Mouse (Mus musculus): ENCODE results near the gene Hint2. TPM values are rescaled to one million over a fixed set of nuclear protein-coding genes. Genes with fewer than 3 reads are reported as not detected.

Hint2 gene
- total and polyA plus RNA-seq, 3 experiments = 16.2 to 63.1 (median 42.4) TPM

DNA sequence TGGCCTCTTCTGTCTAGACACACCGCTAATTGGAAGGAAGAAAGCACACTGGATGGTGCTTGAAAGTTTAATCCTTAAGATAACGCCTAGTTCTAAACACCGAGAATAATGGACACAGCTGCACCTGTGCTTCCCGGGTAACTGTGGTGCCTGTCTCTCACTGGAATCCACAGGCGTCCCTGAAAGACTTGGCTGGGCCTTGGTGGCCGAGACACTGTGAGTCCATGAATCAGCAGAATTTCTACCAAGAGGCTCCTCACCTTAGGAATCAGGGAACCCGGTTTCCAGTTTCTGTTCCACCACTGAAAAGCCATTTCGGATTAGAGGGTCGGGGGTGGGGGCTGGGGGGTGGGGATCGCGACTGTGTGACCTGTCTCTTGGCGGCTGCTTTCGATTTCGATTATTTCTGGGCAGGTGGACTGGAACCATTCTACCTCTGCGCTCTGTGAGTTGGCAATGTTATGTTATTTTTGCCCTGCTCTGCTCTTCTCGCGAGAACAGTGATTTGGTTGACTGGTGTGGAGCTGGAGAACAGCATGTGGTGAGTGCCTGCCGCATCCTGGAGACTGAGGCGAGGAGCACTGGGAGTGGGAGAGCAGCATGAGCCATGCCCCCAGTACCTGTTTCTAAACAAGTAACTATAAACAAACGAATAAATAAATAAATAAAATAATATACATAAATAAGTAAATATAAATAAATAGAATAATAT lies 27.0 kb downstream of the Hint2 start:
- DNase-seq (ENCODE audit: low spot score) = no peak
- H3K4me1 ChIP-seq (ENCODE audit: insufficient read depth, low read depth, low read length) = peaks cover 26% of the 10 kb centered on the region
- H3K9me3 ChIP-seq (replicated peaks) = peaks cover 15% of the 10 kb centered on the region
- TF ChIP-seq TAL1 (conservative IDR thresholded peaks at IDR 0.05; ENCODE audit: low read depth, low read length) (no peak), POLR2AphosphoS5 (IDR thresholded peaks at IDR 0.05; ENCODE audit: insufficient replicate concordance, low read depth, low read length) (no peak), GATA1 (IDR thresholded peaks at IDR 0.05; ENCODE audit: borderline replicate concordance, low read length) (no peak), GATA2 (IDR thresholded peaks at IDR 0.05; ENCODE audit: borderline replicate concordance, low read depth, low read length) (no peak), CTCF (IDR thresholded peaks at IDR 0.05; ENCODE audit: low read depth, low read length) (no peak)
- H3K36me3 ChIP-seq (replicated peaks) = no peaks in the 10 kb centered on the region
- no peak for ATAC-seq (ENCODE audit: extremely low read depth, insufficient number of reproducible peaks, low FRiP score, poor library complexity, severe bottlenecking)
- H3K27me3 ChIP-seq (ENCODE audit: insufficient read depth, low read length) = peaks cover 33% of the 10 kb centered on the region
- no peak overlapping the region for H3K4me3 ChIP-seq (ENCODE audit: low read depth, low read length)

DNA sequence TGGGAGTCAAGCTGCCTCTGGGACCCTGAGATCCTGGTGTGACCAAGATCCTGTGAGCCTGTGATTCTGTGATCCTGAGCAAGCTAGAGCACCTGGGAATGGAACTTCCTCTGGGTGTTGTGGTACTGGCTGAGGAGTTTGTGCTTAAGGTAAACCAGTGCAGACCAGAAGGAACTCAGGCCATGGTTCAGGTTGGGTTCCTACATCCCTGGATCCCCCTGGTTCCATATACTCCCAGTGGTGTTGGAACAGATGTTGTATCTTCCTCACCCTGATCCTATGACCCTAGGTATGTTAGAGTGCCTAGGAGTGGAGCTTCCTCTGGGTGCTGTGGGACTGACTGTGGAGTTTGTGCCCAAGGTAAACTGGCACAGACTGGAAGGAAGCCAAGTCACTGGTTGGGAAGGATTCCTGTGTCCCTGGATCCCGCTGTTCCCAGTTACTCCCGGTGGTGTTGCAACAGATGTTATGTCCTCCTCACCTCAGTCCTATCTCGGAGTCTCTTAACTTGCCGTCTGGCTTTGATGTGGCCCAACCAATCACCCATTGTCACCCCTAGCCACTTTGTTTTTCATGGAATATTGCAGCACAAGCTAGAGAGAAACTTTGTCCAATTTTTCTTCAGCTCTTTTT lies 36.0 kb downstream of the Hint2 start:
- Histone ChIP-seq H3K27me3 (ENCODE audit: insufficient read depth, low read length) (no peaks in the 10 kb centered on the region), H3K9me3 (replicated peaks) (peaks cover 11% of the 10 kb centered on the region), H3K4me1 (ENCODE audit: insufficient read depth, low read depth, low read length) (no peaks in the 10 kb centered on the region), H3K36me3 (replicated peaks) (no peaks in the 10 kb centered on the region), H3K4me3 (ENCODE audit: low read depth, low read length) (no peak overlapping the region)
- TF ChIP-seq GATA1 (IDR thresholded peaks at IDR 0.05; ENCODE audit: borderline replicate concordance, low read length) (no peak), POLR2AphosphoS5 (IDR thresholded peaks at IDR 0.05; ENCODE audit: insufficient replicate concordance, low read depth, low read length) (no peak), CTCF (IDR thresholded peaks at IDR 0.05; ENCODE audit: low read depth, low read length) (no peak), TAL1 (conservative IDR thresholded peaks at IDR 0.05; ENCODE audit: low read depth, low read length) (no peak), GATA2 (IDR thresholded peaks at IDR 0.05; ENCODE audit: borderline replicate concordance, low read depth, low read length) (no peak)
- ATAC-seq (ENCODE audit: extremely low read depth, insufficient number of reproducible peaks, low FRiP score, poor library complexity, severe bottlenecking) (no peak), DNase-seq (ENCODE audit: low spot score) (no peak)

DNA sequence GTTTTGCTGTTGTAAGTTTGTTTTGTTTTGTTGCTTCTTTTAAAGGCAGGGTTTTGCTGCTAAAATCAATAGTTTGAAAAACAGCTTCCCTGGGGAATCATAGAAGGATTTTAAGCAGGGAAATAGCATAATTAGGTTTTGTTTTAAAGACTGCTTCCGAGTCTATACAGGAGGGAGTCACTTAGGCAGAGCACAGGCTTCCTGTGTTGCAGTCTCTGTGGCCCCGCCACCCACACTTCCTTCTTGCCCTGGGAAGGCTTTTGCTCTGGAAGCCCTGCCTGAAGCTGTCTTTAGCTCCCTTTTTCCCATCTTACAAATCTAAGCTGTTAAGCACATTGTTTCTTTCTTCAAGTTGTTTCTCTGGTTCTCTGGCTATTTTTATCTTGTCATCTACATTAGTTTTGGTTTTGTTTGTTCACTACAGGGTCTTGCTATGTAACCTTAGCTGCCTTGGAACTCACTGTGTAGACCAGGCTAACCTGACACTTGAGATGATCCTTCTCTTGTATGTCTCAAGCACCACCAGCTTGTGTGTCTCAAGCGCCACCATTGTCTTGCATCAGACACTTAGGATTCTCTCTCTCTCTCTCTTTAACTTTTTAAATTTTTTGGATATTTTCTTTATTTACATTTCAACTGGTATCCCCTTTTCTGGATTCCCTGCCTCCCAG lies 43.1 kb downstream of the Hint2 start:
- H3K4me3 ChIP-seq (ENCODE audit: low read depth, low read length) = peak overlapping the region; percentile 59; the same call in 1 of the 2 replicates
- ATAC-seq (ENCODE audit: extremely low read depth, insufficient number of reproducible peaks, low FRiP score, poor library complexity, severe bottlenecking) (peak; percentile 76), DNase-seq (ENCODE audit: low spot score) (no peak)
- no peaks in the 10 kb centered on the region for H3K9me3 ChIP-seq (replicated peaks)
- H3K27me3 ChIP-seq (ENCODE audit: insufficient read depth, low read length) = no peaks in the 10 kb centered on the region
- no peak for TF ChIP-seq GATA2 (IDR thresholded peaks at IDR 0.05; ENCODE audit: borderline replicate concordance, low read depth, low read length)
- TF ChIP-seq GATA1 (IDR thresholded peaks at IDR 0.05; ENCODE audit: borderline replicate concordance, low read length) = no peak
- peaks cover 30% of the 10 kb centered on the region for H3K4me1 ChIP-seq (ENCODE audit: insufficient read depth, low read depth, low read length)
- no peaks in the 10 kb centered on the region for H3K36me3 ChIP-seq (replicated peaks)

DNA sequence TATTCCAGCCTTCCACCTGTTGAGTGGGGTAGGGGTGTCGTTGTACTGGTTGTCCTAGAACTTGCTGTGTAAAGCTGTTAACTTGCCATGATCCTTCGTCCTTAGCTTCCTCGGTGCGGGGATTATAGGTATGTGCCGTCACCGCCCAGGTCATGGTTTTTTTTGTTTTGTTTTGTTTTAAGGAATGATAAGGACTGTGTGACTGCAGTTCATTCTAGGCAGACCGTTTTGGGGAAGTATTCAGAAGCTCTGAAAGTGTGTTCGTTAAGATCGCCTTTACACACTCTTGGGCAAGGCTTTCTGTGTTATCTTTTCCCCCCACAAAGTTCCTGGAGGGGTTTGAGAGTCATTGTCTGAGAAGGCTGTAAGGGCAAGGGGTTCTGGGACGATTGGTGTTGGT lies 43.7 kb downstream of the Hint2 start:
- peak; percentile 63 for ATAC-seq (ENCODE audit: extremely low read depth, insufficient number of reproducible peaks, low FRiP score, poor library complexity, severe bottlenecking)
- Histone ChIP-seq H3K27me3 (ENCODE audit: insufficient read depth, low read length) (no peaks in the 10 kb centered on the region), H3K36me3 (replicated peaks) (no peaks in the 10 kb centered on the region), H3K4me1 (ENCODE audit: insufficient read depth, low read depth, low read length) (peaks cover 33% of the 10 kb centered on the region), H3K9me3 (replicated peaks) (no peaks in the 10 kb centered on the region), H3K4me3 (ENCODE audit: low read depth, low read length) (peak overlapping the region; percentile 59; the same call in 1 of the 2 replicates)
- no peak for DNase-seq (ENCODE audit: low spot score)
- TF ChIP-seq GATA1 (IDR thresholded peaks at IDR 0.05; ENCODE audit: borderline replicate concordance, low read length) (no peak), TAL1 (conservative IDR thresholded peaks at IDR 0.05; ENCODE audit: low read depth, low read length) (peak; percentile 25; the same call in 1 of the 2 replicates)

DNA sequence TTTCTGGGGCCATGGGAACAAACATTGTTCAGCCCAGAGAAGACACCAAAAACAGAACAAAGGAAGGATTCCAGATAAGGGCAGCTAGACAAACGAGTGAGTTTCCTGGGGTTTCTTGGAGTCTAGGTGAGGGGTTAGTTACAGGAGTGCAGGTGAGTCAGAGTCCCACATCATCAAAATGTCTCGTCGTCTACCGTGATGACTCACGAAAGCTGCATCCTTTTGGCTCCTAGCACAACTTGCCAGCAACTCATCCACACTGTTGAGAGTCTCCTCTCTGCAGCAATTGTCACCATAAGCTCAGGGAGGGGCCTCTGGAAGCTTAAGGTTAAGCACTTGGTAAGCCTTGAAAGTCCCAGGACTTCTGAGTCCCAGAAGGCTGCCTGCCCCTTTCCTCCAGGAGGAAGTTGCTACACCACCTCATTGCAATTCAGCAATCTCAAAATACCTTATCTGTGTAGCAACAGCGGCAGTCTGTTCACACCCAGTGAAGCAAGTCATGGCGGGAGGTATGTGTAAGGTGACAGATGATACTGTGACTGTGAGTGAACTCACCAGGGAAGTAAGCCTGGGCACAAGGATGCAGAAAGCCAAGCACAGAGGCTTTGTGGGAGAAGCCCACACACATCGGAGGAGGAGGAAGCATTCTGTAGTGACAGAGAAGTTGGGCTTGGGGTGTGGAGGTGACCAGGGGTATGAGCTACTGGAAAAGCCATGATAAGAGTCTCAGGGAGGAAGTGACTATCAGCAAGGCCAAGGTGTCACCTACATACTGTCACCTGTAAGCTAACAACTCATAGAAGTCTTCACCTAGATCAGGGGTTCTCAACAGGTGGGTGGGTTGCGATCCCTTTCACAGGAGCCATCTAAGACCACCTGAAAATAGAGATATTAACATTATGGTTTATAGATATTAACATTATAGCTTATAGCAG lies 51.2 kb downstream of the Hint2 start:
- Histone ChIP-seq H3K4me3 (ENCODE audit: low read depth, low read length) (peak overlapping the region; percentile 18; the same call in 1 of the 2 replicates), H3K4me1 (ENCODE audit: insufficient read depth, low read depth, low read length) (peaks cover 56% of the 10 kb centered on the region), H3K36me3 (replicated peaks) (no peaks in the 10 kb centered on the region), H3K27me3 (ENCODE audit: insufficient read depth, low read length) (no peaks in the 10 kb centered on the region), H3K9me3 (replicated peaks) (no peaks in the 10 kb centered on the region)
- DNase-seq (ENCODE audit: low spot score) = peak; percentile 36
- TF ChIP-seq TAL1 (conservative IDR thresholded peaks at IDR 0.05; ENCODE audit: low read depth, low read length) (peak; percentile 63), CTCF (IDR thresholded peaks at IDR 0.05; ENCODE audit: low read depth, low read length) (no peak)
- ATAC-seq (ENCODE audit: extremely low read depth, insufficient number of reproducible peaks, low FRiP score, poor library complexity, severe bottlenecking) = peak; percentile 67

Other genes starting within 250 kb of the Hint2 start
Only the 20 nearest of the 26 such genes appear.
- not detected in 2 replicates for gene Sit1, start 172.7 kb downstream of the Hint2 start, total RNA-seq (2014; fragmentation: Nextera tagmentation)
- not detected in 2 replicates for gene Sit1, start 172.7 kb downstream of the Hint2 start, total RNA-seq (2017)
- gene Sit1, start 172.7 kb downstream of the Hint2 start, polyA plus RNA-seq (2012) = not detected in 2 replicates
- gene Ccdc107, start 163.6 kb downstream of the Hint2 start, total RNA-seq (2014; fragmentation: Nextera tagmentation) = 18.8 and 25.2 TPM in 2 replicates
- 28.3 and 28.6 TPM in 2 replicates for gene Ccdc107, start 163.6 kb downstream of the Hint2 start, total RNA-seq (2017)
- 72.0 and 82.4 TPM in 2 replicates for gene Ccdc107, start 163.6 kb downstream of the Hint2 start, polyA plus RNA-seq (2012)
- gene Arhgef39, start 156.8 kb downstream of the Hint2 start, total RNA-seq (2014; fragmentation: Nextera tagmentation) = 23.4 and 71.2 TPM in 2 replicates
- 29.0 and 32.4 TPM in 2 replicates for gene Arhgef39, start 156.8 kb downstream of the Hint2 start, total RNA-seq (2017)
- 16.4 and 21.8 TPM in 2 replicates for gene Arhgef39, start 156.8 kb downstream of the Hint2 start, polyA plus RNA-seq (2012)
- not detected in 2 replicates for gene Car9, start 149.5 kb downstream of the Hint2 start, total RNA-seq (2014; fragmentation: Nextera tagmentation)
- 0.11 and 0.12 TPM in 2 replicates for gene Car9, start 149.5 kb downstream of the Hint2 start, total RNA-seq (2017)
- gene Car9, start 149.5 kb downstream of the Hint2 start, polyA plus RNA-seq (2012) = not detected in 2 replicates
- not detected in 2 replicates for gene Tpm2, start 132.7 kb downstream of the Hint2 start, total RNA-seq (2014; fragmentation: Nextera tagmentation)
- gene Tpm2, start 132.7 kb downstream of the Hint2 start, total RNA-seq (2017) = 0.27 TPM in 1 of 2 replicates, not detected in the other
- gene Tpm2, start 132.7 kb downstream of the Hint2 start, polyA plus RNA-seq (2012) = not detected in 2 replicates
- 9.4 and 9.8 TPM in 2 replicates for gene Creb3, start 94.1 kb downstream of the Hint2 start, total RNA-seq (2014; fragmentation: Nextera tagmentation)
- gene Creb3, start 94.1 kb downstream of the Hint2 start, total RNA-seq (2017) = 60.0 and 61.0 TPM in 2 replicates
- 1.6 and 1.9 TPM in 2 replicates for gene Creb3, start 94.1 kb downstream of the Hint2 start, polyA plus RNA-seq (2012)
- 166 and 262 TPM in 2 replicates for gene Tln1, start 93.8 kb downstream of the Hint2 start, total RNA-seq (2014; fragmentation: Nextera tagmentation)
- gene Tln1, start 93.8 kb downstream of the Hint2 start, total RNA-seq (2017) = 127 and 167 TPM in 2 replicates
- 138 and 163 TPM in 2 replicates for gene Tln1, start 93.8 kb downstream of the Hint2 start, polyA plus RNA-seq (2012)
- gene Rgp1, start 77.8 kb downstream of the Hint2 start, total RNA-seq (2014; fragmentation: Nextera tagmentation) = 48.5 and 54.7 TPM in 2 replicates
- gene Rgp1, start 77.8 kb downstream of the Hint2 start, total RNA-seq (2017) = 18.6 and 23.2 TPM in 2 replicates
- 31.2 and 105 TPM in 2 replicates for gene Rgp1, start 77.8 kb downstream of the Hint2 start, polyA plus RNA-seq (2012)
- gene Gba2, start 77.6 kb downstream of the Hint2 start, total RNA-seq (2014; fragmentation: Nextera tagmentation) = 21.4 and 23.8 TPM in 2 replicates
- 12.6 and 14.1 TPM in 2 replicates for gene Gba2, start 77.6 kb downstream of the Hint2 start, total RNA-seq (2017)
- gene Gba2, start 77.6 kb downstream of the Hint2 start, polyA plus RNA-seq (2012) = 14.5 and 18.3 TPM in 2 replicates
- not detected in 2 replicates for gene Msmp, start 72.0 kb downstream of the Hint2 start, total RNA-seq (2014; fragmentation: Nextera tagmentation)
- 0.17 TPM in 1 of 2 replicates, not detected in the other for gene Msmp, start 72.0 kb downstream of the Hint2 start, total RNA-seq (2017)
- not detected in 2 replicates for gene Msmp, start 72.0 kb downstream of the Hint2 start, polyA plus RNA-seq (2012)
- gene Npr2, start 24.5 kb downstream of the Hint2 start, total RNA-seq (2014; fragmentation: Nextera tagmentation) = 6.3 TPM in 1 of 2 replicates, not detected in the other
- 0.23 and 0.44 TPM in 2 replicates for gene Npr2, start 24.5 kb downstream of the Hint2 start, total RNA-seq (2017)
- gene Npr2, start 24.5 kb downstream of the Hint2 start, polyA plus RNA-seq (2012) = 0.04 TPM in 2 replicates
- gene Spag8, start 2.9 kb downstream of the Hint2 start, total RNA-seq (2014; fragmentation: Nextera tagmentation) = 0.73 TPM in 1 of 2 replicates, not detected in the other
- gene Spag8, start 2.9 kb downstream of the Hint2 start, total RNA-seq (2017) = 0.33 and 0.41 TPM in 2 replicates
- gene Spag8, start 2.9 kb downstream of the Hint2 start, polyA plus RNA-seq (2012) = not detected in 2 replicates
- gene Tmem8b, start 12.5 kb upstream of the Hint2 start, total RNA-seq (2014; fragmentation: Nextera tagmentation) = 2.9 and 6.0 TPM in 2 replicates
- 0.76 and 1.1 TPM in 2 replicates for gene Tmem8b, start 12.5 kb upstream of the Hint2 start, total RNA-seq (2017)
- 2.9 and 3.6 TPM in 2 replicates for gene Tmem8b, start 12.5 kb upstream of the Hint2 start, polyA plus RNA-seq (2012)
- gene Fam221b, start 12.7 kb upstream of the Hint2 start, total RNA-seq (2014; fragmentation: Nextera tagmentation) = 0.34 TPM in 1 of 2 replicates, not detected in the other
- gene Fam221b, start 12.7 kb upstream of the Hint2 start, total RNA-seq (2017) = 0.49 and 0.58 TPM in 2 replicates
- 0.05 and 0.10 TPM in 2 replicates for gene Fam221b, start 12.7 kb upstream of the Hint2 start, polyA plus RNA-seq (2012)
- not detected in 2 replicates for gene Olfr70, start 44.3 kb upstream of the Hint2 start, total RNA-seq (2014; fragmentation: Nextera tagmentation)
- 0.06 TPM in 1 of 2 replicates, not detected in the other for gene Olfr70, start 44.3 kb upstream of the Hint2 start, total RNA-seq (2017)
- gene Olfr70, start 44.3 kb upstream of the Hint2 start, polyA plus RNA-seq (2012) = not detected in 2 replicates
- not detected in 2 replicates for gene Olfr71, start 53.8 kb upstream of the Hint2 start, total RNA-seq (2014; fragmentation: Nextera tagmentation)
- gene Olfr71, start 53.8 kb upstream of the Hint2 start, total RNA-seq (2017) = 0.06 and 0.11 TPM in 2 replicates
- gene Olfr71, start 53.8 kb upstream of the Hint2 start, polyA plus RNA-seq (2012) = not detected in 2 replicates
- not detected in 2 replicates for gene Hrct1, start 70.7 kb upstream of the Hint2 start, total RNA-seq (2014; fragmentation: Nextera tagmentation)
- 0.16 TPM in 1 of 2 replicates, not detected in the other for gene Hrct1, start 70.7 kb upstream of the Hint2 start, total RNA-seq (2017)
- not detected in 2 replicates for gene Hrct1, start 70.7 kb upstream of the Hint2 start, polyA plus RNA-seq (2012)
- gene Spaar, start 73.6 kb upstream of the Hint2 start, total RNA-seq (2014; fragmentation: Nextera tagmentation) = not detected in 2 replicates
- gene Spaar, start 73.6 kb upstream of the Hint2 start, total RNA-seq (2017) = 0.11 TPM in 1 of 2 replicates, not detected in the other
- gene Spaar, start 73.6 kb upstream of the Hint2 start, polyA plus RNA-seq (2012) = not detected in 2 replicates
- gene Olfr159, start 114.5 kb upstream of the Hint2 start, total RNA-seq (2014; fragmentation: Nextera tagmentation) = not detected in 2 replicates
- not detected in 2 replicates for gene Olfr159, start 114.5 kb upstream of the Hint2 start, total RNA-seq (2017)
- not detected in 2 replicates for gene Olfr159, start 114.5 kb upstream of the Hint2 start, polyA plus RNA-seq (2012)
- not detected in 2 replicates for gene Olfr156, start 167.4 kb upstream of the Hint2 start, total RNA-seq (2014; fragmentation: Nextera tagmentation)
- gene Olfr156, start 167.4 kb upstream of the Hint2 start, total RNA-seq (2017) = 0.05 and 0.23 TPM in 2 replicates
- not detected in 2 replicates for gene Olfr156, start 167.4 kb upstream of the Hint2 start, polyA plus RNA-seq (2012)